Mouse (Mus musculus) forebrain, embryonic 11.5 days (tissue): ENCODE measurements around the gene Slc19a3. TPM values are rescaled to one million over a fixed set of nuclear protein-coding genes. Genes with fewer than 3 reads are reported as not detected.

Source experiments
- ATAC-seq: fragments of 200-750 bp; cut with Nextera tagmentation; replicated peaks from 2 replicates; pipeline ENCODE4 v1.8.0; 2017; ENCODE audit warnings: moderate TSS enrichment; ENCODE audit not compliant: low FRiP score
- DNase-seq: peaks from one replicate; pipeline ENCODE4 v3.0.0-alpha.2; 2017; ENCODE audit warnings: low spot score
- H3K27ac ChIP-seq: fragments of 300-500 bp; sonication (generic); 2 replicates; pipeline ENCODE4 v1.5.1; 2014; ENCODE audit warnings: low read depth, low read length
- H3K27me3 ChIP-seq: fragments of 300-500 bp; sonication (generic); 2 replicates; pipeline ENCODE4 v1.6.1; 2014; ENCODE audit warnings: mild to moderate bottlenecking, low read length, mixed read lengths; ENCODE audit not compliant: control insufficient read depth, insufficient read depth
- H3K36me3 ChIP-seq: fragments of 300-500 bp; sonication (generic); 2 replicates; pipeline ENCODE4 v1.6.1; 2014; ENCODE audit warnings: mild to moderate bottlenecking, low read length, moderate library complexity, mixed read lengths; ENCODE audit not compliant: control insufficient read depth, insufficient read depth
- H3K4me1 ChIP-seq: fragments of 300-500 bp; sonication (generic); replicated peaks from 2 replicates; pipeline ENCODE4 v1.6.1; 2014; ENCODE audit warnings: low read length, mixed read lengths; ENCODE audit not compliant: control insufficient read depth, insufficient read depth
- H3K4me2 ChIP-seq: fragments of 300-500 bp; sonication (generic); 2 replicates; pipeline ENCODE4 v1.6.1; 2014; ENCODE audit warnings: low read depth, mild to moderate bottlenecking, low read length, moderate library complexity, mixed read lengths; ENCODE audit not compliant: severe bottlenecking
- H3K4me3 ChIP-seq: fragments of 300-500 bp; sonication (generic); 2 replicates; pipeline ENCODE4 v1.5.1; 2014; ENCODE audit warnings: low read depth, low read length
- H3K9ac ChIP-seq: fragments of 300-500 bp; sonication (generic); 2 replicates; pipeline ENCODE4 v1.6.1; 2014; ENCODE audit warnings: low read length
- H3K9me3 ChIP-seq: fragments of 300-500 bp; sonication (generic); 2 replicates; pipeline ENCODE4 v1.6.1; 2016; ENCODE audit warnings: low read length, mixed read lengths; ENCODE audit not compliant: control insufficient read depth
- WGBS: fragments of 180-500 bp; shearing (Covaris S2); extraction: QIAGEN DNeasy Blood & Tissue Kit; methylation state at CpG from one replicate; pipeline ENCODE4 v1.1.7; 2014; 5-methylcytosine and 5-hydroxymethylcytosine counted together
- polyA plus RNA-seq: library from polyadenylated mRNA; unstranded; fragments of >200 nt; fragmentation: Nextera tagmentation; extraction: Ambion mirVana; gene quantifications from 2 replicates; pipeline ENCODE4 v1.2.1, GENCODE M21; 2014

Gene Slc19a3
- polyA plus RNA-seq, 1 experiment from 2014 or later, result 0.40 TPM

DNA sequence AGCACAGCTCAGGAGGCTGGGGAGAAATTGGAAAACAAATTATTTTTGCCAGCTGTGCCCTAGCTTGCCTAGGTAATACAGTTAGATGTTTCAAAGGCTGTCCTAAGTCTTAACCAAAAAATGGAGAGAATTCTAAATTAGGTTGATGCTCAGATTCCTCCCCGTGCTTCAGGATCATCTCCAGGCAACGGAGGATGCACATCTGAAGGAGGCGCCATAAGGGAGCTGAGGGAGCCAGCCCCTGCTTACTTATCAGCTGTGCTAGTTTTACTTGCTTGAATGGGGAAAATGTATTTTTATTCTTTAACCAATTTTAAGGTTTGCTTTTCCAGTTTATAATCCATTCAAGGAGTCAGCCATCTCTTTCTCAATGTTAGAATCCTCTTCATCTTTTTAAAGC is 44.3 kb downstream of the Slc19a3 start:
- WGBS, result 87% methylated on average over 3 of the region's 3 CpGs
- no peak for ATAC-seq

GRCm38 (mm10) chr1:82992093-82992492 is 46.2 kb downstream of the Slc19a3 start:
- H3K27me3 ChIP-seq, result no peaks in the 10 kb centered on the region
- 92% methylated on average over 6 of the region's 6 CpGs for WGBS
- no peak overlapping the region for H3K27ac ChIP-seq
- H3K36me3 ChIP-seq, result no peaks in the 10 kb centered on the region
- no peaks in the 10 kb centered on the region for H3K9me3 ChIP-seq
- ATAC-seq, result no peak
- DNase-seq, result no peak
- H3K4me2 ChIP-seq, result no peak overlapping the region
- no peaks in the 10 kb centered on the region for H3K4me1 ChIP-seq
- H3K4me3 ChIP-seq, result no peak overlapping the region
- H3K9ac ChIP-seq, result no peak overlapping the region

More for the DNA sequence above, 44.3 kb downstream of the Slc19a3 start:
- H3K27me3 ChIP-seq, result no peaks in the 10 kb centered on the region
- H3K9ac ChIP-seq, result no peak overlapping the region
- no peaks in the 10 kb centered on the region for H3K4me1 ChIP-seq
- no peaks in the 10 kb centered on the region for H3K36me3 ChIP-seq
- H3K4me3 ChIP-seq, result no peak overlapping the region
- H3K9me3 ChIP-seq, result no peaks in the 10 kb centered on the region
- H3K27ac ChIP-seq, result no peak overlapping the region
- H3K4me2 ChIP-seq, result no peak overlapping the region
- DNase-seq, result no peak

DNA sequence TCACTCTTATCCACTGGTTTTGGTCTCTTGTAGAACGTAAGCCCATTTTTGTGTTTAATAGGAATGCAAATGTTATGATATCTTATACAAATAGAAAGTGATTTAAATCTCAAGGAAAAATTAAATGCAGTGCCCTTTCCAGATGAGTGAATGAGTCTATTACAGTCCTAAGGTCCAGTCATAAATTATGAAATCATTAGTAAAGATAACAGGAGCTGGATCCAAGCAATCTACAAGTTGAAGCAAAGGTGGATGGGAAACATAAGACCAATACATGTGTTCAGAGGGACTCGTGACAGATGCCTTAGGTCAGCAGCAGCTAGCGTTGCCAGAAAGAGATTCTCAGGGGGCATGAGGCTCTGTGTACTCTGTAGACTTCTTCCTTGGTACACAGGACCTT is 46.7 kb downstream of the Slc19a3 start:
- Histone ChIP-seq H3K36me3 (no peaks in the 10 kb centered on the region), H3K4me2 (no peak overlapping the region), H3K4me1 (no peaks in the 10 kb centered on the region), H3K27ac (no peak overlapping the region), H3K4me3 (no peak overlapping the region), H3K9ac (no peak overlapping the region), H3K27me3 (no peaks in the 10 kb centered on the region), H3K9me3 (no peaks in the 10 kb centered on the region)
- DNase-seq (no peak), ATAC-seq (no peak)
- WGBS, result 85% methylated on average over 3 of the region's 3 CpGs

GRCm38 (mm10) chr1:82991062-82991461 is 47.2 kb downstream of the Slc19a3 start:
- ATAC-seq (no peak), DNase-seq (no peak)
- Histone ChIP-seq H3K27ac (no peak overlapping the region), H3K36me3 (no peaks in the 10 kb centered on the region), H3K4me3 (no peak overlapping the region), H3K9ac (no peak overlapping the region), H3K4me2 (no peak overlapping the region), H3K27me3 (no peaks in the 10 kb centered on the region), H3K4me1 (no peaks in the 10 kb centered on the region), H3K9me3 (no peaks in the 10 kb centered on the region)
- WGBS, result 85% methylated on average over 4 of the region's 4 CpGs

GRCm38 (mm10) chr1:82987530-82988198 is 50.6 kb downstream of the Slc19a3 start:
- WGBS, result 43% methylated on average over 4 of the region's 4 CpGs
- no peak for DNase-seq
- H3K9ac ChIP-seq, result no peak overlapping the region
- no peak overlapping the region for H3K27ac ChIP-seq
- no peaks in the 10 kb centered on the region for H3K27me3 ChIP-seq
- no peak overlapping the region for H3K4me2 ChIP-seq
- H3K4me3 ChIP-seq, result no peak overlapping the region
- ATAC-seq, result peak; percentile 18; the same call in 1 of the 2 replicates
- no peaks in the 10 kb centered on the region for H3K36me3 ChIP-seq
- no peaks in the 10 kb centered on the region for H3K4me1 ChIP-seq
- peaks cover 3% of the 10 kb centered on the region; the same call in 1 of the 2 replicates for H3K9me3 ChIP-seq

DNA sequence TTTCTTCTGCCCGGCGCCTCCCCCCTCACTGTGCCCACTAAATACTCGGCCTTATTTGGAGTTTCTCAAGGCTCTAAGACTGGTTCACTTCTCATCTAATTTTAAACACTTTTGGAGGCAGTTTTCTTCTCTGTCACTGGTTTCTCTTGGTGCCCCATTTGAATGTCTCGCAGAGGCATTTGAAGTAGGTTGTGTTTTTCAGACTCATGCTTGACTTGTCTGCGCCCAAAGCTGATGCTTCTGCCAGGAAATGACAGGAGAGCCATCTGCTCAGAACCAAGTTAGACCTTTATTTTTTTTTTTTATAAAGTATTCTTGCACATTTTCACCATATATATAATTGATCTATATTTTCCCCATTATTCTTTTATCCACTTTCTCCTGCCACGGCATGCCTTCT is 51.5 kb downstream of the Slc19a3 start:
- no peak overlapping the region for H3K4me2 ChIP-seq
- no peak overlapping the region for H3K4me3 ChIP-seq
- H3K9me3 ChIP-seq, result peaks cover 3% of the 10 kb centered on the region; the same call in 1 of the 2 replicates
- no peaks in the 10 kb centered on the region for H3K27me3 ChIP-seq
- DNase-seq (no peak), ATAC-seq (no peak)
- 95% methylated on average over 6 of the region's 6 CpGs for WGBS
- H3K27ac ChIP-seq, result no peak overlapping the region
- no peaks in the 10 kb centered on the region for H3K4me1 ChIP-seq
- H3K9ac ChIP-seq, result no peak overlapping the region
- H3K36me3 ChIP-seq, result no peaks in the 10 kb centered on the region

GRCm38 (mm10) chr1:82977840-82978239 is 60.4 kb downstream of the Slc19a3 start:
- Histone ChIP-seq H3K9ac (no peak overlapping the region), H3K4me3 (no peak overlapping the region), H3K27ac (no peak overlapping the region), H3K4me2 (no peak overlapping the region), H3K27me3 (no peaks in the 10 kb centered on the region), H3K4me1 (no peaks in the 10 kb centered on the region), H3K9me3 (no peaks in the 10 kb centered on the region), H3K36me3 (no peaks in the 10 kb centered on the region)
- DNase-seq (no peak), ATAC-seq (no peak)

GRCm38 (mm10) chr1:82975750-82976149 is 62.5 kb downstream of the Slc19a3 start:
- H3K36me3 ChIP-seq, result no peaks in the 10 kb centered on the region
- H3K9ac ChIP-seq, result no peak overlapping the region
- no peak overlapping the region for H3K4me2 ChIP-seq
- H3K4me1 ChIP-seq, result no peaks in the 10 kb centered on the region
- H3K9me3 ChIP-seq, result no peaks in the 10 kb centered on the region
- WGBS, result 84% methylated on average over 5 of the region's 5 CpGs
- H3K27ac ChIP-seq, result no peak overlapping the region
- no peak for DNase-seq
- H3K27me3 ChIP-seq, result no peaks in the 10 kb centered on the region
- no peak overlapping the region for H3K4me3 ChIP-seq
- ATAC-seq, result no peak

GRCm38 (mm10) chr1:82974342-82974741 is 63.9 kb downstream of the Slc19a3 start:
- no peak overlapping the region for H3K4me2 ChIP-seq
- H3K4me3 ChIP-seq, result no peak overlapping the region
- WGBS, result 91% methylated on average over 9 of the region's 9 CpGs
- H3K36me3 ChIP-seq, result no peaks in the 10 kb centered on the region
- ATAC-seq (no peak), DNase-seq (no peak)
- no peaks in the 10 kb centered on the region for H3K4me1 ChIP-seq
- H3K9ac ChIP-seq, result no peak overlapping the region
- H3K27me3 ChIP-seq, result no peaks in the 10 kb centered on the region
- no peaks in the 10 kb centered on the region for H3K9me3 ChIP-seq
- no peak overlapping the region for H3K27ac ChIP-seq
